Mouse (Mus musculus) brain, embryonic 14.5 days (tissue): ENCODE data around the gene Polr2a.

Source experiments
- CTCF ChIP-seq: fragments of 200-500 bp; IDR thresholded peaks from 2 replicates; pipeline ENCODE4 v1.5.1; 2012; ENCODE audit warnings: inconsistent platforms, mild to moderate bottlenecking, moderate library complexity, borderline replicate concordance; ENCODE audit not compliant: insufficient read depth, insufficient read length; ENCODE audit errors: extremely low read depth
- POLR2A ChIP-seq: fragments of 200-500 bp; IDR thresholded peaks from 2 replicates; pipeline ENCODE4 v1.6.1; 2012; ENCODE audit warnings: mild to moderate bottlenecking, inconsistent platforms, borderline replicate concordance; ENCODE audit not compliant: poor library complexity, insufficient read depth, insufficient read length, severe bottlenecking; ENCODE audit errors: extremely low read depth

- no peak for TF ChIP-seq POLR2A
- no peak for TF ChIP-seq CTCF
Measured at GRCm38 (mm10) chr11:69778258-69778982, 20.0 kb upstream of the Polr2a start.
